Mouse (Mus musculus): ENCODE data around the gene Rhbdf2. TPM values are rescaled to one million over a fixed set of nuclear protein-coding genes. Genes with fewer than 3 reads are reported as not detected.

Rhbdf2 gene
- polyA plus RNA-seq, 1 experiment from 2014 or later: 1.2 TPM

- DNase-seq (ENCODE audit: low spot score): peak; percentile 45
- H3K4me3 ChIP-seq (replicated peaks; ENCODE audit: low read length): peak overlapping the region; percentile 55
- 1% methylated on average over 43 of the region's 47 CpGs for WGBS
- 0 out of 2 replicates have a peak, but pooled peaks cover 10% of the 10 kb centered on the region for H3K27me3 ChIP-seq (ENCODE audit: control insufficient read depth, insufficient read depth, low read length)
- ATAC-seq (ENCODE audit: low FRiP score): peak; percentile 32
- H3K9ac ChIP-seq: peak overlapping the region; percentile 78
- H3K4me2 ChIP-seq (replicated peaks): peak overlapping the region; percentile 98
- H3K4me1 ChIP-seq (replicated peaks; ENCODE audit: control insufficient read depth, insufficient read depth, low read length): peaks cover 23% of the 10 kb centered on the region
- H3K9me3 ChIP-seq (ENCODE audit: control insufficient read depth, low read length): no peaks in the 10 kb centered on the region
- peak overlapping the region; percentile 2; the same call in 1 of the 2 replicates for H3K27ac ChIP-seq
- H3K36me3 ChIP-seq (replicated peaks; ENCODE audit: control insufficient read depth, insufficient read depth): no peaks in the 10 kb centered on the region
Observed at GRCm38 (mm10) chr11:116653709-116654221, 26.9 kb upstream of the Rhbdf2 start.

- 2% methylated on average over 9 of the region's 10 CpGs for WGBS
Observed at GRCm38 (mm10) chr11:116653234-116653633, 26.4 kb upstream of the Rhbdf2 start, which contains the start of gene Prcd. Gene Prcd, plus strand, starts transcription at chr11:116653534.

GRCm38 (mm10) chr11:116652330-116653098 is 25.7 kb upstream of the Rhbdf2 start:
- Histone ChIP-seq H3K27ac (no peak overlapping the region), H3K4me1 (replicated peaks; ENCODE audit: control insufficient read depth, insufficient read depth, low read length) (peaks cover 19% of the 10 kb centered on the region; the same call in 1 of the 2 replicates), H3K27me3 (ENCODE audit: control insufficient read depth, insufficient read depth, low read length) (0 out of 2 replicates have a peak, but pooled peaks cover 10% of the 10 kb centered on the region), H3K9ac (peak overlapping the region; percentile 78), H3K36me3 (replicated peaks; ENCODE audit: control insufficient read depth, insufficient read depth) (no peaks in the 10 kb centered on the region), H3K9me3 (ENCODE audit: control insufficient read depth, low read length) (no peaks in the 10 kb centered on the region), H3K4me2 (replicated peaks) (peak overlapping the region; percentile 98), H3K4me3 (replicated peaks; ENCODE audit: low read length) (peak overlapping the region; percentile 55)
- ATAC-seq (ENCODE audit: low FRiP score) (no peak), DNase-seq (ENCODE audit: low spot score) (no peak)
- WGBS: 59% methylated on average over 25 of the region's 25 CpGs

More at GRCm38 (mm10) chr11:116653234-116653633, 26.4 kb upstream of the Rhbdf2 start, which contains the start of gene Prcd:
- Histone ChIP-seq H3K9me3 (ENCODE audit: control insufficient read depth, low read length) (no peaks in the 10 kb centered on the region), H3K36me3 (replicated peaks; ENCODE audit: control insufficient read depth, insufficient read depth) (no peaks in the 10 kb centered on the region), H3K4me1 (replicated peaks; ENCODE audit: control insufficient read depth, insufficient read depth, low read length) (peaks cover 22% of the 10 kb centered on the region), H3K4me3 (replicated peaks; ENCODE audit: low read length) (peak within 1 kb of the TSS; percentile 55), H3K9ac (peak within 1 kb of the TSS; percentile 78), H3K4me2 (replicated peaks) (peak within 1 kb of the TSS; percentile 98), H3K27me3 (ENCODE audit: control insufficient read depth, insufficient read depth, low read length) (0 out of 2 replicates have a peak, but pooled peaks cover 10% of the 10 kb centered on the region), H3K27ac (peak within 1 kb of the TSS; percentile 2; the same call in 1 of the 2 replicates)
- DNase-seq (ENCODE audit: low spot score): no peak
- no peak for ATAC-seq (ENCODE audit: low FRiP score)

- H3K4me2 ChIP-seq (replicated peaks): no peak overlapping the region
- no peak overlapping the region for H3K9ac ChIP-seq
- WGBS: 81% methylated on average over 8 of the region's 8 CpGs
- H3K27ac ChIP-seq: no peak overlapping the region
- peaks cover 15% of the 10 kb centered on the region; the same call in 1 of the 2 replicates for H3K4me1 ChIP-seq (replicated peaks; ENCODE audit: control insufficient read depth, insufficient read depth, low read length)
- ATAC-seq (ENCODE audit: low FRiP score) (no peak), DNase-seq (ENCODE audit: low spot score) (no peak)
- H3K4me3 ChIP-seq (replicated peaks; ENCODE audit: low read length): no peak overlapping the region
- no peaks in the 10 kb centered on the region for H3K9me3 ChIP-seq (ENCODE audit: control insufficient read depth, low read length)
- no peaks in the 10 kb centered on the region for H3K36me3 ChIP-seq (replicated peaks; ENCODE audit: control insufficient read depth, insufficient read depth)
- H3K27me3 ChIP-seq (ENCODE audit: control insufficient read depth, insufficient read depth, low read length): 0 out of 2 replicates have a peak, but pooled peaks cover 10% of the 10 kb centered on the region
Observed at GRCm38 (mm10) chr11:116651339-116651738, 24.5 kb upstream of the Rhbdf2 start.

GRCm38 (mm10) chr11:116650811-116651210 is 24.0 kb upstream of the Rhbdf2 start:
- H3K9me3 ChIP-seq (ENCODE audit: control insufficient read depth, low read length): no peaks in the 10 kb centered on the region
- H3K36me3 ChIP-seq (replicated peaks; ENCODE audit: control insufficient read depth, insufficient read depth): no peaks in the 10 kb centered on the region
- 0 out of 2 replicates have a peak, but pooled peaks cover 10% of the 10 kb centered on the region for H3K27me3 ChIP-seq (ENCODE audit: control insufficient read depth, insufficient read depth, low read length)
- ATAC-seq (ENCODE audit: low FRiP score): no peak
- no peak overlapping the region for H3K9ac ChIP-seq
- no peak overlapping the region for H3K27ac ChIP-seq
- WGBS: 80% methylated on average over 8 of the region's 8 CpGs
- no peak overlapping the region for H3K4me3 ChIP-seq (replicated peaks; ENCODE audit: low read length)
- H3K4me2 ChIP-seq (replicated peaks): no peak overlapping the region
- DNase-seq (ENCODE audit: low spot score): no peak
- H3K4me1 ChIP-seq (replicated peaks; ENCODE audit: control insufficient read depth, insufficient read depth, low read length): peaks cover 15% of the 10 kb centered on the region; the same call in 1 of the 2 replicates

- no peaks in the 10 kb centered on the region for H3K9me3 ChIP-seq (ENCODE audit: control insufficient read depth, low read length)
- H3K27me3 ChIP-seq (ENCODE audit: control insufficient read depth, insufficient read depth, low read length): 0 out of 2 replicates have a peak, but pooled peaks cover 10% of the 10 kb centered on the region
- no peak overlapping the region for H3K4me3 ChIP-seq (replicated peaks; ENCODE audit: low read length)
- H3K36me3 ChIP-seq (replicated peaks; ENCODE audit: control insufficient read depth, insufficient read depth): no peaks in the 10 kb centered on the region
- H3K4me2 ChIP-seq (replicated peaks): no peak overlapping the region
- no peak overlapping the region for H3K27ac ChIP-seq
- no peak overlapping the region for H3K9ac ChIP-seq
- 90% methylated on average over 13 of the region's 13 CpGs for WGBS
- DNase-seq (ENCODE audit: low spot score): no peak
- H3K4me1 ChIP-seq (replicated peaks; ENCODE audit: control insufficient read depth, insufficient read depth, low read length): peaks cover 15% of the 10 kb centered on the region; the same call in 1 of the 2 replicates
- no peak for ATAC-seq (ENCODE audit: low FRiP score)
Observed at GRCm38 (mm10) chr11:116649711-116650337, 23.0 kb upstream of the Rhbdf2 start.

GRCm38 (mm10) chr11:116648976-116649375 is 22.2 kb upstream of the Rhbdf2 start:
- WGBS: 70% methylated on average over 10 of the region's 10 CpGs
- Histone ChIP-seq H3K4me2 (replicated peaks) (no peak overlapping the region), H3K4me3 (replicated peaks; ENCODE audit: low read length) (no peak overlapping the region), H3K36me3 (replicated peaks; ENCODE audit: control insufficient read depth, insufficient read depth) (no peaks in the 10 kb centered on the region), H3K27ac (no peak overlapping the region), H3K27me3 (ENCODE audit: control insufficient read depth, insufficient read depth, low read length) (0 out of 2 replicates have a peak, but pooled peaks cover 10% of the 10 kb centered on the region), H3K4me1 (replicated peaks; ENCODE audit: control insufficient read depth, insufficient read depth, low read length) (peaks cover 18% of the 10 kb centered on the region), H3K9me3 (ENCODE audit: control insufficient read depth, low read length) (no peaks in the 10 kb centered on the region), H3K9ac (no peak overlapping the region)
- ATAC-seq (ENCODE audit: low FRiP score) (no peak), DNase-seq (ENCODE audit: low spot score) (no peak)

GRCm38 (mm10) chr11:116648213-116648921 is 21.5 kb upstream of the Rhbdf2 start:
- WGBS: 55% methylated on average over 18 of the region's 18 CpGs
- Histone ChIP-seq H3K27me3 (ENCODE audit: control insufficient read depth, insufficient read depth, low read length) (0 out of 2 replicates have a peak, but pooled peaks cover 10% of the 10 kb centered on the region), H3K9me3 (ENCODE audit: control insufficient read depth, low read length) (no peaks in the 10 kb centered on the region), H3K4me3 (replicated peaks; ENCODE audit: low read length) (no peak overlapping the region), H3K4me2 (replicated peaks) (no peak overlapping the region), H3K36me3 (replicated peaks; ENCODE audit: control insufficient read depth, insufficient read depth) (no peaks in the 10 kb centered on the region), H3K4me1 (replicated peaks; ENCODE audit: control insufficient read depth, insufficient read depth, low read length) (peaks cover 22% of the 10 kb centered on the region), H3K9ac (no peak overlapping the region), H3K27ac (no peak overlapping the region)
- ATAC-seq (ENCODE audit: low FRiP score) (no peak), DNase-seq (ENCODE audit: low spot score) (no peak)
